Mouse (Mus musculus) right cerebral cortex, postnatal 25 days (tissue): ENCODE data around the gene Samd8.

Source experiments
- DNase-seq: peaks from one replicate; pipeline ENCODE4 v3.0.0; 2022

Gene Samd8

DNA sequence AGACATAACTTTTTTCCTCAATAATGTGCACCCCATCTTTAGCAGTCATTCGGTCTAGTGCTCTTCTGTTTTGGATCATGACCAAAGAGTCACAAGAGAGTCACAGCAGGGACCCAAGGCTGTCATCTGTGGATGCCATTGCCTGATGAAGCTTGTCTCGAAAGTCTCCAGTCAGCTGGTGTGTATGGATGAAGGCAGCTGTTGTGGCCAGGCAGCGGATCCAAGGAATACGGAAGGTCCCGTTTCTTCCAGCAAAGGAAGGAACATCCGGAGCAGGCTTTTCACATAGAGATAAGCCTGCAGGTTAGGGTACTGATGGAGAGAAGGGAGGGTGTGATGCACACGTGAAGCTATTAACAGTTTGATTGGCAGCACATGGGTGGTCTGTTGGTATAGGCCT is 51.3 kb downstream of the Samd8 start:
- DNase-seq = no peak

DNA sequence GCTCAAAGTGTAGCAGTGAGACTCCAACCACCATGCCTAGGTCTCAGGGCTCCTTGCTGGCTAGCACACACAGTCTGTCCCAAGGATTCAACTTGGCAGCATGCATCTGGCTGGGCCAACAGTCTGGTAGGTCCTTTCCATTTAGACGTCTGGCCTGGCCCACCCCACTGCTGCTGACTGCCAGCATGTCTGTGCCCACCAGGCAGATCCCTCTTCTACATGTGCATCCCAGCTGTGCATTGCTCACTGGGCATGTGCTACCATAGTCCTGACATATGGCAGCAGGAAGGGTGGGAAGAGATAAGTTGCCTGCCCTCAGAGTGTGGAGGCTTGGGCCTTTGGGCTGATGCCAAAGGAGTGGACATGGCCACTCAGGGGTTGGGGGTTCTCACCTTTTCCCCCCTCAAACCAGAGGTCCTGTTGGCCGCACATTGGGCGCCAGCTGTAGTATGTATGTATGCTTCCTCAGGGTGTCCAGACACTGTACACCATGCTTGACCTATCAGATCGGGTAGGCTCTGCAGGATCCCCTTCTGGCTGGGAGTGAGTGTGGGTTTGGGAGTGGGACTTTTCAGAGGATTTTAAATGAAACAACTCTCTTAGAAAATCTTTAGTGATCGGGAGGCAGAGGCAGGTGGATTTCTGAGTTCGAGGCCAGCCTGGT is 52.3 kb downstream of the Samd8 start:
- no peak for DNase-seq

DNA sequence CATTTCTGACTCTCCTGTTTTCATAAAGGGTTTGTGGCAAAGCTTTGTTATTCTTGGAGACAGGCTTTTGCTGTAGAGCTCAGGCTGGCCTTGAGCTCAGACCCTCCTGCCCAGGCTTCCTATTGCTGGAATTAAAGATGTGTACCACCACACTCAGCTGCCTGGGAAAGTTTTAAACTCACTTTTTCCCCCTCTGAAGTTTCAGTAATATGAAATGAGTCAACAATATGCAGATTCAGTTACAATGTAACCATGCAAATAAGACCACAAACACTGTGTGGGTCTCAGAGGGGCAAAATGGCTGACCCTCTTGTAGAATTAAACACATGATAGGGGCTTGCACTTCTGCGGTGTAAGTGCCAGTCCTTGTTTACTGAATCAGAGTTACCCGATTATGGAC is 55.9 kb downstream of the Samd8 start:
- DNase-seq = no peak

DNA sequence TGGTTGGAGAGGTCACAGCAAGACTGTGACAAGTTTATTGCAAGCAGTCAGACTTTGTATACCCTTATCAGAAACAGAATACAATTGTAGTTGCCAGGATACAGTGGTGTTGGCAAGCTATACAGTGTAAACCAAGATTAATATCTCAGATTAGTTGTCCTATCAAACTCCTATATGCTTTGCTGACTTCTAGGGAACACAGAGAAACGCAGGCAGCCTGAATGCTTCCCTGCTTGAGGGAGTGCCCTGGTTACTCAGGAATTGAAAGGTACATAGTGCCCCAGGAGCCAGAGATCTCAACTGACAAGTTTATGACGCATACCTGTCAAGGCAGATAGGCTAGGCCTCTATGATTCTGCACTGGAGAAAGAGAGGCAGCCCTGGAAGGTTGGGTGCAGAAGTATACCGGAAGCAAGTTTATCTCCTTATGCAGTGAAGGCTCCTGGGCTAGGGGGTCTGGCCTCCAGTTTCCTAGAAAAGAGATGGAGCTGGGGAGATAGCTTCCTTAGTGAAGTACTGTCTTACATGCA is 56.4 kb downstream of the Samd8 start:
- no peak for DNase-seq

DNA sequence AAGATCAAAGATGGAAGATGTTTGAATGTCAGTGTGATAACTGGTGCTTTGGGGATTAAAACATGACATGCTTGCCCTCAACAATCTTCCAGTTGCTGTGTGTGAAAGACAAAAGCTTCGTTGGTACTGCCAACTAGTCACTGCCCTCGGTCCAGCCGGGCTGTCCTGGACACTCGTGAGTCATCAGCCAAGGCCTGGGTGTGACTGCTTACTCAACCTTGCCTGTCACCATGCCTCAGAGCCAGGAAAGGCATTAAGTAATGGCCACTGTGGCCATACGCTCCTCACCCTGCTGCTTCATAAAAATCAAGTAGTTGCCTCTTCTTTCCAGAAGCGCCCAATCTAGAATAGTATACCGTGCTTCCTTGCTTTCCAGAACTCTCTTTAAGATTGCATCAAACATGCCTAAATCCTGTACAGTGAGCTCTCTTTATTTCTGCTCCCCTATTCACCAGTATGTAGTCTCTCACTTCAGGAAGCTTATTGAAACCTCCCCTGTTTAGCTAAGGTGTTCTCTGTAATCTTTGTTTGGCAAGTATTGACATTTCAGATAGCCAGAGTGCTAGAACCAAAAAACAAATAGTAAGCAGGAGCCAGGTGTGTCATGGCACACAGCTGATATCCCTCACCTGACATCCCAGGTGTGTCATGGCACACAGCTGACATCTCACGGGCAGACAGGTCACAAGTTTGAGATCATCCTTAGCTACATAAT is 58.0 kb downstream of the Samd8 start:
- no peak for DNase-seq

DNA sequence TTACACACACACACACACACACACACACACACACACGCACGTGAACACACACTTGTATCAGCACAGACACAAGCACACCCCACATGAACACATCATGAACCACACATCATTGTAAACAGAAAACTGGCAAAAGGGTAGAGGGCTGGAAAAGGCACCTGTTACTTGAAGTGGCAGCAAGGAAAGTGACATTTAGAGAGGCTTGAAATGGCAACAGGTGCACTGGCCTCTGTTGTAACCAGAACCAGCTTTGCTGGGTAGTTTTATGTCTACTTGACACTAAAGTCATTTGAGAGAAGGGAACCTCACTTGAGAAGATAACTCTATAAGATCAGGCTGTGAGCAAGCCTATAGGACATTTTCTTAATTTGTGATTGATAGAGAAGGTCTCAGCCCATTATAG is 59.1 kb downstream of the Samd8 start:
- DNase-seq = no peak

DNA sequence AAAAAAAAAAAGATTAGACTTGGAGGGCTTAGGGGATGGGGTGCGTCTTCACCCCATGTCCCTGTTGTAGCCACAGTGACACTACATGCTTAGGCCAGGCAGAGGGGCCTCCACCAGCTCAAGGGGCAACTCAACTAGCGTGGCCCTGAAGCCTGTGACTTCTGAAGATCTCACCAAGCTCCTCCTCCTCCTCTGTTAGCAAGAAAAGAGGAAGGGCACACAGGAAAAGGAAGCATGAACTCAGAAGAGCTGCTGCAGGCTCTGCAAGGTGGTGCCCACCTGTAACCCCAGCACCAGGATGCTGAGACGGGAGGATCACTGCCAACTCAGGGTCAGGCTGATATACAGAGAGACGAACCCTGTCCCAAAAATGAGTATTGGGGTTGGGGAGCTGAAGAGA is 61.0 kb downstream of the Samd8 start:
- no peak for DNase-seq

DNA sequence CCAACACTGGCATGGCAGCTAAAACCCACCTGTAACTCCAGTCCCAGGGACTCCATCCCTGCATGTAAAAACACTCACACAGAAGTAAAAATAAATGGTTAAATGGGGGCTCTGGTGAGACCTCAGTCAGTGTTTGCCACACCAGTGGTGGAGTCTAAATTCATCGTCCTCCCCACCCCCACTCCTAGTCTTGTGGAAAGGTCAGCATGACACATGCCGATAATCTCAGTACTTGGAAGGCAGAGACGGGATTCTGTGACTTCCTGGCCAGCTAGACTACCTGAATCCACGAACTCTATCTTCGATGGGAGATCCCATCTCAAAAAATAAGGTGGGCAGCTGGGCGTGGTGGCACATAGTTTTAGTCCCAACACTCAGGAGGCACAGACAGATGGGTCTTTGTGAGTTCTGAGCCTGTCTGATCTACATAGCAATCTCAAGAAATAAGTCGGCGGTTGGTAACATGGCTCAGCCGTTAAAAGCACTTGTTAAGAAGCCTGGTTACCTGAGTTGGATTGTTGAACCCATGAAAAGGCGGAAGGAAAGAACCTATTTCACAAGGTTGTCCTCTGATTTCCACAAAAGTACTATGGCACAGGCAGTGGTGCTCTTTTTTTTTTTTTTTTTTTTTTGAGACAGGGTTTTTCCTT is 61.5 kb downstream of the Samd8 start:
- no peak for DNase-seq

DNA sequence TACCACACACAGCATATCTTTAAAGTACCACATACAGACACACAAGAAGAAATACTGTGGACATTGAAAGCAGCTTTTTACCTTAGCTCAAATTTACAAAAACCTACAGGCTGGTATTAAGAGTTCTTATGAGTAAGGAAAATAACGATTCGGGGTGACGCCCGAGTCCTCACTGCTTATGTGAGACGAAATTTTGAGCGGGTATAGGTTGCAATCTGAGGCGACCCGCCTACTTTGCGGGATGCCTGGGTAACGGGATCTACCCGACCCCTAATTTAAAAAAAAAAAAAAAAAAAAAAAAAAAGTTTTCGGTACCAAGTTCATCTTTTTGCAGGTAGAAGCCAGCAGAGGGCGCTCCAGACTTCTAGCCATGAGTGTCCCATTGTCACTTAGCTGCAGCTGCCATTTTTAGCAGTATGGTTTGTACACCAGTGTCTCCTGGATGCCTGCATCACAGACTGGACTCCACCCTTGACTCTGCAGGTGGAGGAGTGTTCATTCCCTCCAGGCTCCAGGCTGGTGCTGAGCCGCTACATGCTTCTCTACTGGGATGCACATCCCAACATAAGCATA is 62.3 kb downstream of the Samd8 start:
- DNase-seq = no peak

DNA sequence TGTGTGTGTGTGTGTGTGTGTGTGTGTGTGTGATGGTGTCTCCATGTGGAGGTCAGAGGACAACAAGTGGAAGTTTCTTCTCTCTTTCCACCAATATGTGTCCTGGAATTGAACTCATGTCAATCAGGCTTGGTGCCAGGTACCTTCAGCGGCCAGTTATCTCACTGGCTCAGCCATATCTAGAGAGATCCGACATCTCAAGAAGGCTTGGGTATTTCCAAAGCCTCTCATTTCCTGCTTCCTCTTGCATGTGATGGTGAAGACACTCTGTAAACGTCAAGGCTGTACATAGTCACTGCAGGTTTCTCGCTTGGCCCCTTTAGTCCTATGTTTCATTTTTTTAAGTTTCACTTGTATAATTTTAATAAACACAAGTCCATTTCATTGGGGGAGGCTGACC is 62.9 kb downstream of the Samd8 start:
- no peak for DNase-seq

DNA sequence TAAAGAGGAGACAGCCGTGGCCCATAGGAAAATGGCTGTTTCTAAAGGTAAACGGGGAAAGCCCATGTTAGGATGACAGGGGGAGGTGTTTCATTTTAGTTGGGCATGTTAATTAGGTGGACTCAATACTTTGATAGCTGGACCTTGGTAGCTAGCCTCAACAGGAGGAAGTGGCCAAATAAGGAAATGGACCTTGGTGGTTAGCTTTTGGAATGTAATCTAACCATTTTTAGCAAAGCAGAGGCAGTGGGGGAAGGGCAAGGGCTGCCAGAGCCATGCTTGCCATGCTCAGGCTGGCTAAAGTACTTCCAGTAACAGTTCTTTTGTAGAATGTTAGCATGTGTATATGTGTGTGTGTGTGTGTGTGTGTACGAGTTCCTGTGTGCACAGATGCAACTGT is 63.5 kb downstream of the Samd8 start:
- no peak for DNase-seq

DNA sequence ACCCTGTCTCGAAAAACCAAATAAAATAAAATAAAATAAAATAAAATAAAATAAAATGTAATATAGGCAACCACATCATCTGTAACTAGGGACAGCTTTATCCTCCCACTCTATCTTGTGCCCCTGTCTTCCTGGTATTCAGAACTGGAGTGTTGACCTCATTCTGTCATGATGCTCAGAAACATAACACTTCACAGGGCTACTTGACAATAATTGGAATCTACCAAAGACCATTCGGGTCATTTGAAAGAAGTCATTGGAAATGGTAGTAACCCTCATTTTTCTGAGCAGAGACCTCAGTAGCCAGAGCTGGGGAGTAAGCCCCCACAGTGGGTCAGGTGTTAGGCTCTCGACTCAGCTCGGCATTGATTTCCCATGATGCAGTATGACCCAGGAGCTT is 64.3 kb downstream of the Samd8 start:
- DNase-seq = no peak

DNA sequence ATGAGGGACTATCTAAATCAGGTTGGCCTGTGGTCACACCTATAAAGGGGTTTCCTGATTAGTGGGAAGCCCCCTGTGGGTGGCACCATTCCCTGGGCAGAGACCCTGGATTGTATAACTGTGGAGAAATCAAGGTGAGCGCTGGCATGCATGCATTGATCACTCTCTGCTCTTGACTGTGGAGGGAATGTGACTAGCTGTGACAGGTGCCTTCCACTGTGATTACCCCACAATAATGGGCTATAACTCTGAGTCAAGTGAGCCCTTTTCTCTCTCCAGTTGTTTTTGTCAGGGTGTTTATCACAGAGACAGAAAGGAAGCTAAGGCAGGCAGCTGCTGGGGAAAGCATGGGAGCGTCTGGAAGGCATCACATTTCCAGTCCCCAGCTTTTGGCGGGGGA is 65.9 kb downstream of the Samd8 start:
- DNase-seq = no peak

DNA sequence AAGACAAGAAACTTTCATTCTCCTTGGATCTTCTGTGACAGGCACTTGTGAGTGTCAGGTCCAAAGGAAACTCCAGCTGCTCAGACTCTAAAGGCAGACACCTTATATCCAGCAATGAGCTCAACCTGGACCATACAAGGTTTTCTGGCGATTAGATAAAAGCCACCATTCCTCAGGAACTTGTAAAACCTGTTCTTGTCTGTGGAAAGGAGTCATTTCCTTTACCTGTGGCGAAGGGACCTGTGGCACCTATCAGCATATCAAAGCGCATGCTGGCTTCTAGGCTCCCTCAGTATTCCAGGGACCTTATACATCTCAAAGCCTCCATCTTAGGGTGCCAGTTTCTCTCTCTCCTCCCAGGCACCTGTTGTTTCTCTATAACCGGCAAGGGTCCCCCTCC is 67.1 kb downstream of the Samd8 start:
- no peak for DNase-seq

DNA sequence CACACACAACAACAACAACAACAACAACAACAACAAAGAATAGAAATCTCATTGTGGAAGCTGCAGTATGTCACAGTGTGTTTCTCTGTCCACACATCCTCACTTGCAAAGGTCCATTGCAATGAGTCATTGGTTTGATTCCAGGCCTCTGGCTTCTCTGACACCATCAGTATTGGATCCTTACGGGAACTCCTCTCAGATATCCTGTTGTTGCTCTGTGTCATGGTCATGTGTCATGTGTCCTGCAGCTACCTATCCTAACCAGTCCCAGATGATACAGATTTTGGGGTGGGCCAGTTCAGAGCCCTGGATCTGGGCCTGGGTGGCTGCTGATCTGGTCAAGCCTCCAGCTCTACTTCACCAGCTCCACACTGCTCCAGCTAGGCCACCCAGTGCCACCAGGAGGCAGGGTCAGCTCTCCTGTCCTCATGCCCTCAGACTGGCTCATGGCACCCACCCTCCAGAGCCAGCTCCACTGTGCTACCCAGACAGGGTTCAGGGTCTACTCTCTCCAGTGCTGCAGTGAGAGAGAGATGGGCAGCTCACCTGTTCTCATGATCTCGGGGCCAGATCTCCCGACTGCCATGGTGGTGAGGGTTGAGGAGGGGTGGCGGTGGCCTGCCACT is 70.7 kb downstream of the Samd8 start:
- no peak for DNase-seq

DNA sequence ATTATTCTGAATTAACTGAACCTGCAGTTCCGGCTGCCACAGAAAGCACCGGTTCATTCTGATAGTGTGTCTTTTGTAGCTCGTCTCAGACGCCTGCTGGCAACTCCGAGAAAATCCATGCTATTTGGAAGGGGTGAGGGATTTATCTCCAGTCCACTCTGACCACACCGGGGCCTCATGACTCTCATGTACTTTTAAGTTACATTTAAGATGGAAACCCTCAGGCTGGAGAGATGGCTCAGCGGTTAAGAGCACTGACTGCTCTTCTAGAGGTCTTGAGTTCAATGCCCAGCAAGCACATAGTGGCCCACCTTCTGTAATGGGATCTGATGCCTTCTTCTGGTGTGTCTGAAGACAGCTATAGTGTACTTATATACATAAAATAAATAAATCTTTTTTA is 72.0 kb downstream of the Samd8 start:
- DNase-seq = no peak

DNA sequence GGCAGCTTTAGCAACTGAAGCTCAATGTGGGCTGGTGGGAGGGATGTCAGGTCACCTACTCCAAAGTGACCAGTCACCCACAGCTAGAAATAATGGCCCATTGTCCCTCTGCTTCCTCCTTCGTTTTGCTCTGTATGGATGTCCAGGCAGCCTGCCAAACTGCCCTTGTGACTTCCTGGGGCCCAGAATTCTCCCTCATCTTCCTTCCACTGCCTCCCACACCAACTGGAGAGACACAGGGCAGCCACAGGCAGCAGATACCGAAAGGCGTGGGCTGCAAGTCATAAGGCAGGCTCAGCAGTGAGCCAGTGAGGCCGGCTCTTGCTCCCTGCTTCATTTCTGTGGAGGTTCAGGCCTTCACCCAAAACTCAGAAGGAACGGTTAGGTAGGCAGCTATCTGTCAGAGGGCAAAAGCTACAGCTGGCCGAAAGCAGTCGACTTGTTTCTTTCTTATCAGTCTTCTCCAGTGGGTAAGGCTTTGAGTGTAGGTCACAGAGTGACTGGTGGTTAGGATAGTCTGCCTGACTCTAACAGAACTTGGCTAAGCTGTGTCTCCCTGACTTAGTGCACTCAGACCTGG is 72.6 kb downstream of the Samd8 start:
- DNase-seq = peak; percentile 47

DNA sequence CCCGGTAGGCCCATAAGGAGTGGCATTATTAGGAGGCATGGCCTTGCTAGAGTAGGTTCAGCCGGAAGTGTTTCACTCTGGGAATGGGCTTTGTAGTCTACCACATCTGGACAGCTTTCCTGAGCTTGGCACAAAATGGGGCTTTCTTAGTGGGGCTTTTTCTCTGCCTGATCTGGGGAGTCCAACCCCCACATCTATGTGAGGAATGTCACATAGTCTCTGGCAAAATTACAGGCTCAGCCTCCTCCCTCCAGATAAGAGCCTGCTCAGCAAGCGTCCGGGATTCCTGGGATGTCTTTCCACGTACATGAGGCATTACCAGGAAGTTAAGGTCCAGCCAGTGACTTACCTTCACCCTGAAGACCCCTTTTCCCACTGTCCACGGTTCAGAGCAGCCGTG is 73.6 kb downstream of the Samd8 start:
- no peak for DNase-seq

DNA sequence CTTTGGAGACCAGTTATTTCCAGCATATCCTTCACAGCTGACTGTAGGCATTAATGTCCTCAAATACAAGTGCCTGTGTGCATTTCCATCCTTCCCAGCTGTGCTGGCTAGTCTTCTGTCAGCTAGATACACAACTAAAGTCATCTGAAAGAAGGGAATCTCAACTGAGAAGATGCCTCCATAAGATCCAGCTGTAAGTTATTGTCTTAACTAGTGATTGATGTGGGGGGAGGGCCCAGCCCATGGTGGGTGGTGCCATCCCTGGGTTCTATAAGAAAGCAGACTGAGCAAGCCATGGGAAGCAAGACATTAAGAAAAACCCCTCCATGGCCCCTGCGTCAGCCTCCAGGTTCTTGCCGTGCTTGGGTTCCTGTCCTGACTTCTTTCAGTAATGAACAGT is 74.6 kb downstream of the Samd8 start, which contains the start of gene Vdac2:
Gene Vdac2 (plus strand): TSS at position 301 of the 400 bp plus-strand sequence.
- DNase-seq = no peak

DNA sequence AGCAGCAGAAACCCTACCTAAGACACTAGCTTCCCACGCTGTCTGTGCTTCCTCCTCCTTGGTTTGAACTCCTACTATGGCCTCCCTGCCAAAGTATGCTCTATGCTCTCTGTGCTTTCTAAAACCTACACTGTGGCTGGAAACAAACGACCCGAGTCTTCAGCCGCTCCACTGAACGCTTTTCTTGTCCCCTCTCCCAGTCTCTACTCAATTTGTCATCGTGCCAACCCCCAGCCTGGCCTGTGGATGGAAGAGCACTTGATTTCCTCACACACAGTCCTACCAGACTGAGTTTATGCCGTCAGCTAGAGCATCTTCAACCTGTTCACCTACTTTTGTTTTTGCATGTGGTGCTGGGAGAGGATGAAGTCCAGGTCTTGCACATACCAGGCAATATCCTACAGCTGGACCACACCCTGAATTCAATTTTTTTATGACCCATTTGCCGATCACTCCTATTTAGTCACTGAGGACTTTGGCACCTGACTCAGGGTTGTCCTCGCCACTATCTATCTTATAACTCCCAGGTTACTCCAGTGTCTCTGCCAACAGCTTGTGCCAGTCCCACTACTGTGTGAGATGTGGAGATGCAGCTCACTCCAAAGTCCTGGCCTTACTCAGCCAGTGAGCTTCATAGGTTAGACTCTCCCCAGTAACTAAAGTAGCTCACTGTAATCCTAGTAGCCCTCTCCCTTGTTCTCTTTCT is 75.6 kb downstream of the Samd8 start:
- no peak for DNase-seq

DNA sequence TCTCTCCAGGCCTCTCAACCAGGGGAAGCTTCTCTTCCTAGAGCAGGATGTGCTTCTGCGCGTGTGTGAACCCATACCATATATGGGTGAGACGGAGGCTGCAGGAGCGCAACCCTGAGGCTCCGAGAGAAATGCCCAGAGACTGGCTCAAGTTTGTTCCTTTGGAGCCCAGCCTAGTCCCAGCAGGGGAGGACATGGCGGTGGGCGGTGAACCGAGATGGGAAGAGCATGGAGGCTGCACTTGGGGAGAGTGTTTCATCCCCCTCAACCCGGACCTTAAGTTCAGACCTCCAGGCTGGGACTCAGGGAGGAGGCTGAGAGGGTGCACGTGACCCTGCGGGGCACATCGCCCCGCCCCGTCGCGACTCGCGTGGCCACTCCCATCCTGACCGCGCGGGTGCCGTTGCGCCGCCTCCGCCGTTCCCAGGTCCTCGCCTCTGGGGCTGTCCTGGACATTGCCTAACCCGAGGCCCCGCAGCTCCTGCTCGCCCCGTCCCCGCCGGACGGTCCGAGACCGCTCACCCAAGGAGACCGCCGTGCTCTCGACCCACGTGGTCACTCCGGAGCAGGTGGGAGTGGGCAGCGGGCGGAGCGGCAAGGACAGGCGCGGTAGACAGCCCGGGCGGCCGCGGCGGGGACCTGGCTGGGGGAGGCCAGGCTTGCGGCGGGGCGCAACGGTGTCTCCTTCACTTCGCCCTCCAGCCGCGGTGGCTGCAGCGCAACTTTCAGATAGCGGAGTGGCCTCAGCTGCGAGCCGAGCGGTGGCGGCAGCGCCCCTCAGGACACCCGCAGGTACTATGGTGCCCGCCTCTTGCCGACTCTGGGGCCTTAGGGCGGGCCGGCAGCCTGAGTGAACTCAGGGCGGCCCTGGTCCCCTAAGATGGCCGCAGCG is 80.8 kb downstream of the Samd8 start:
- DNase-seq = peak; percentile 98
